Mouse (Mus musculus): ENCODE results near the gene Grxcr1. TPM values are rescaled to one million over a fixed set of nuclear protein-coding genes. Genes with fewer than 3 reads are reported as not detected.

Gene Grxcr1
- polyA plus RNA-seq, 1 experiment, result not detected

DNA sequence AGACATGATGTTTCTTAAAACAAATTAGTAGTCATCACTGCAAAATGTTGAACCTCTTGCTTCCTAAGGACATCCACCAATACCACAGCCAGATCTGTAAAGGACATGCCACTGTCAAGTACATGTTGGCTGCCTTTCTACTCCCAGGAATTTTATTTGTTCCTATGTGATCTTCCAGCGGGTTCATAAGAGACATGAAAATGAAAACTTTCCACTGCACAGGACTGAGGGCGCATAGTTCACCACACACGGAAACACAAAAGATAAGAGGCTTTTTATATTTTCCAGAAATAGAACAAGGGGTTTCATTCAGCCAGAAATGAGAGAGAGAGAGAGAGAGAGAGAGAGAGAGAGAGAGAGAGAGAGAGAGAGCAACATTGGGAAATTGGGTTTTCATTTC lies 20.1 kb upstream of the Grxcr1 start:
- no peaks in the 10 kb centered on the region for H3K27me3 ChIP-seq (ENCODE audit: control insufficient read depth, insufficient read depth, low read length)
- H3K4me3 ChIP-seq (ENCODE audit: extremely low read depth, insufficient read depth, insufficient read length), result no peak overlapping the region
- H3K4me1 ChIP-seq (ENCODE audit: control insufficient read depth, insufficient read depth, insufficient read length), result no peaks in the 10 kb centered on the region
- TF ChIP-seq POLR2A (IDR thresholded peaks at IDR 0.05; ENCODE audit: low read depth, low read length) (no peak), CTCF (IDR thresholded peaks at IDR 0.05; ENCODE audit: extremely low read depth, insufficient read depth, insufficient read length, insufficient replicate concordance) (no peak)
- DNase-seq (ENCODE audit: low read depth in 1 of 2, low spot score in 2 of 2), result no peak
- no peaks in the 10 kb centered on the region for H3K36me3 ChIP-seq (ENCODE audit: control insufficient read depth, insufficient read depth, low read length)
- WGBS, result 44% methylated on average over 3 of the region's 3 CpGs
- no peak overlapping the region for H3K27ac ChIP-seq (ENCODE audit: insufficient read depth, low read length)

DNA sequence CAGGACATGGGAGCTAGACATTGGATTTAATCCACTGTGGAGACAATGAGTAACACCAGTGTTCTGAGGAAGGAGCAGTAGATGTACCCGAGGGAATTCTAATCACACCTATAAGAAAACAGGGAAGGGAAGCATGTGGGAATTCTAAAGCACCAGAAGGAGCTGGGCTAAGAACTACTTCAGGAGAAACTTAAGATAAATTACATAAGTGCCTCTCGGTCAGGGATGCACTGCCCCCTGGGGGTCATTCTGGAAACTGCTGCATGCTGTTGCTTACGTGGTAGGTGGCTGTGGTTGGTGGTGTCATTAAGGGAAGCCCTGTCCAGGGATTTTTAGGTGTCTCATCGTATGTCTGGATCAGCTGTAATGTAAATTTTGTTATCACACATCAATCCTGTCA lies 19.0 kb upstream of the Grxcr1 start:
- no peak overlapping the region for H3K4me3 ChIP-seq (ENCODE audit: extremely low read depth, insufficient read depth, insufficient read length)
- no peaks in the 10 kb centered on the region for H3K36me3 ChIP-seq (ENCODE audit: control insufficient read depth, insufficient read depth, low read length)
- no peaks in the 10 kb centered on the region for H3K27me3 ChIP-seq (ENCODE audit: control insufficient read depth, insufficient read depth, low read length)
- no peaks in the 10 kb centered on the region for H3K4me1 ChIP-seq (ENCODE audit: control insufficient read depth, insufficient read depth, insufficient read length)
- no peak overlapping the region for H3K27ac ChIP-seq (ENCODE audit: insufficient read depth, low read length)
- TF ChIP-seq CTCF (IDR thresholded peaks at IDR 0.05; ENCODE audit: extremely low read depth, insufficient read depth, insufficient read length, insufficient replicate concordance) (peak; percentile 85; the same call in 1 of the 2 replicates), POLR2A (IDR thresholded peaks at IDR 0.05; ENCODE audit: low read depth, low read length) (no peak)
- WGBS, result 11% methylated on average over 4 of the region's 4 CpGs
- peak; percentile 27 to 72 for DNase-seq (ENCODE audit: low read depth in 1 of 2, low spot score in 2 of 2)

DNA sequence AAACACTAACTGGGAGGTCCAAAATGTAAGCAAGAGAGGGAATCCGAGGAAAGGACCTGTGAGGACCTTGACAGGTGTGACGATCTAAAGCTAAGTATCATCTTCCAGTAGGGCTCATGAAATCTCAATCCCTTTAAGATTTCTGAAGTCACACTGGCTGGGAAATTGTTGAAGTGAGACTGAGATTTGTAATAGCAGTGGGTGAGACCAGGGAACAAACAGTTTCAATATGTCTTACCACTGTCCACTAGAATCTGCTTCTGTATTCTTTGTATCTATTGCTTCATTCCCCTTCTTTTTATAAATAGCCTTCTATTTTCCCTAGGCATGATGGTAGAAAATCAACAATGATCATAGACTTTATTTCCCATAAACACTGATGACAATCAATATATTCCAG lies 10.8 kb upstream of the Grxcr1 start:
- no peak overlapping the region for H3K4me3 ChIP-seq (ENCODE audit: extremely low read depth, insufficient read depth, insufficient read length)
- 84% methylated on average over 2 of the region's 2 CpGs for WGBS
- H3K27ac ChIP-seq (ENCODE audit: insufficient read depth, low read length), result no peak overlapping the region
- no peaks in the 10 kb centered on the region for H3K27me3 ChIP-seq (ENCODE audit: control insufficient read depth, insufficient read depth, low read length)
- TF ChIP-seq CTCF (IDR thresholded peaks at IDR 0.05; ENCODE audit: extremely low read depth, insufficient read depth, insufficient read length, insufficient replicate concordance), result no peak
- no peak for TF ChIP-seq POLR2A (IDR thresholded peaks at IDR 0.05; ENCODE audit: low read depth, low read length)
- H3K4me1 ChIP-seq (ENCODE audit: control insufficient read depth, insufficient read depth, insufficient read length), result no peaks in the 10 kb centered on the region
- no peak for DNase-seq (ENCODE audit: low read depth in 1 of 2, low spot score in 2 of 2)
- no peaks in the 10 kb centered on the region for H3K36me3 ChIP-seq (ENCODE audit: control insufficient read depth, insufficient read depth, low read length)

DNA sequence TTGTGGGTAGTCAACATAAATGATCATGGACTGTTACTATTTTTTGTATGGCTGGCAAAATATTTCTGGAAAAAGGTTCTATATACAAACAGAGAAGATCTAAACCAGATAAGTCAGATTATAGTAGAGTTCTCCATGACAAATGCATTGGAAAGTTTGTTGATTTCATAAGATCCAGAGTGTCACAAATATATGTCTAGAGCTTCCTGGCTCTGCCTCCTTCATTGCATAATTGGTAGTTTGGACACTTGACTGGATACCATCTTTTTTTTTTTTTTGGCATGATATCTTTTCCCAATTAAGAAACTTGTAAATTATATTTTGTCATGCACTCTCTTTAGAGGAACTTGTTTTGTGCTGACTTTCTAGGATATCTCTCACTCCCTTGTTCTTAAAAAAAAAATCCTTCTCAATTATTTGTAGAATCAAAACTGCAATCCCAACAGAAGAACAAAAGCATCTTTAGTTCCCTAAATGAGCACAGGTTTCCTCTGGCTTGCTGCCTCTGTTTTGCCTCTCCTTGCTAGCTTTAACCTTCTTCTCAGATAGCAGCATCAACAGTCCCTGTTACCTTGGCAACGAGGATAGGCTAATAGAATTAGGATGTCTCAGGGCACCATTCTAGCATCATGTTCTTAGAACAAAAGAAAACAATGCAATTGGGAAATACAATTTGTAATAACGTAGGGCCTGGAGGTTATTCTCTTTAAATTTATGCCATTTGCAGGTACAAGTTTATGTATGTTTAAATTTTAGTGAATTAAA lies 4.8 kb upstream of the Grxcr1 start:
- no peak for DNase-seq (ENCODE audit: low read depth in 1 of 2, low spot score in 2 of 2)
- Histone ChIP-seq H3K4me3 (ENCODE audit: extremely low read depth, insufficient read depth, insufficient read length) (no peak overlapping the region), H3K4me1 (ENCODE audit: control insufficient read depth, insufficient read depth, insufficient read length) (no peaks in the 10 kb centered on the region; the same call in 1 of the 2 replicates), H3K27me3 (ENCODE audit: control insufficient read depth, insufficient read depth, low read length) (no peaks in the 10 kb centered on the region), H3K27ac (ENCODE audit: insufficient read depth, low read length) (no peak overlapping the region), H3K36me3 (ENCODE audit: control insufficient read depth, insufficient read depth, low read length) (no peaks in the 10 kb centered on the region)
- TF ChIP-seq CTCF (IDR thresholded peaks at IDR 0.05; ENCODE audit: extremely low read depth, insufficient read depth, insufficient read length, insufficient replicate concordance) (no peak), POLR2A (IDR thresholded peaks at IDR 0.05; ENCODE audit: low read depth, low read length) (no peak)
- WGBS, result 87% methylated on average over 2 of the region's 2 CpGs

DNA sequence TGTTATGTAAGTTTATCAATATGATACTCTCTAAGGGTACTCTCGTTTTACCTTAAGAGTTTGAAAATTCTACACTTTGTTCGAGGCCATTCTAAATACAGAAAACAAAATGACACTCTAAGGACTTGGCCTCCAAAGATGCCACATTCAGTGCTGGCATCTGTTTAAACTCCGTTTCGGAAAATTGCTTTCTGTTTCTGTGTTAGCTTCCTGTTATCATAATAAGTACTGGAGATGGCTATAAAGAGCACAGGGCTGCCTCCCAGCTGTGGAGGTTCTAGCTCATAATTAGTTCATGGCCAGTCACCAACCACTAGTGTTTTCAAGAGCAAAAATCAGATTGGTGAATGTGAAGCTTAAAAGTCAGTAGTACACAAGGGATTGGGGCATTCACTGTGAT lies 4.2 kb upstream of the Grxcr1 start:
- DNase-seq (ENCODE audit: low read depth in 1 of 2, low spot score in 2 of 2), result no peak
- WGBS, result 71% methylated on average over 4 of the region's 4 CpGs
- no peaks in the 10 kb centered on the region for H3K36me3 ChIP-seq (ENCODE audit: control insufficient read depth, insufficient read depth, low read length)

DNA sequence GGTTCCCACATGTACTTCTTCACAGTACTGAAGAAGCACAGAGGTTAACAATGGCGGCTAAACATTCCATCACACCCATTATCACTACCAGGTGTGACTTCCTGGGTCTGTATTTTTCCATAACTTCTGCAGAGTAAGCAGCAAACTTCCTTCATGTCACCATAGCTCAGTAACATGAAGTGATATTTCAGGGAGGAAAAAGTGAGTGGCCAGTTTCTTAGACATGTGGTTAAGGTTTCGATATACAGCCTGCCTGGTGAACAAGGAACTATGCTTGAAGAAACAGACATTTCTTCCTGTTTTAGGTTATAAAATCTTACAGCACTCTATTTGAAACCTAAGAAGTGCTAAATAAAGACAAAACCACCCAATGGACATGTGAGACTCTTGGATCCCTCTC lies 1.7 kb downstream of the Grxcr1 start:
- H3K27ac ChIP-seq (ENCODE audit: insufficient read depth, low read length), result no peak overlapping the region
- H3K4me1 ChIP-seq (ENCODE audit: control insufficient read depth, insufficient read depth, insufficient read length), result no peaks in the 10 kb centered on the region; the same call in 1 of the 2 replicates
- WGBS, result 19% methylated on average over 2 of the region's 2 CpGs
- TF ChIP-seq CTCF (IDR thresholded peaks at IDR 0.05; ENCODE audit: extremely low read depth, insufficient read depth, insufficient read length, insufficient replicate concordance) (no peak), POLR2A (IDR thresholded peaks at IDR 0.05; ENCODE audit: low read depth, low read length) (no peak)
- no peaks in the 10 kb centered on the region for H3K27me3 ChIP-seq (ENCODE audit: control insufficient read depth, insufficient read depth, low read length)
- DNase-seq (ENCODE audit: low read depth in 1 of 2, low spot score in 2 of 2), result peak in 1 of 2 experiments; percentile 55
- H3K4me3 ChIP-seq (ENCODE audit: extremely low read depth, insufficient read depth, insufficient read length), result no peak overlapping the region
- no peaks in the 10 kb centered on the region for H3K36me3 ChIP-seq (ENCODE audit: control insufficient read depth, insufficient read depth, low read length)

More for the DNA sequence above, 4.2 kb upstream of the Grxcr1 start:
- Histone ChIP-seq H3K4me1 (ENCODE audit: control insufficient read depth, insufficient read depth, insufficient read length) (no peaks in the 10 kb centered on the region; the same call in 1 of the 2 replicates), H3K27ac (ENCODE audit: insufficient read depth, low read length) (no peak overlapping the region), H3K4me3 (ENCODE audit: extremely low read depth, insufficient read depth, insufficient read length) (no peak overlapping the region), H3K27me3 (ENCODE audit: control insufficient read depth, insufficient read depth, low read length) (no peaks in the 10 kb centered on the region)
- TF ChIP-seq CTCF (IDR thresholded peaks at IDR 0.05; ENCODE audit: extremely low read depth, insufficient read depth, insufficient read length, insufficient replicate concordance) (no peak), POLR2A (IDR thresholded peaks at IDR 0.05; ENCODE audit: low read depth, low read length) (no peak)

DNA sequence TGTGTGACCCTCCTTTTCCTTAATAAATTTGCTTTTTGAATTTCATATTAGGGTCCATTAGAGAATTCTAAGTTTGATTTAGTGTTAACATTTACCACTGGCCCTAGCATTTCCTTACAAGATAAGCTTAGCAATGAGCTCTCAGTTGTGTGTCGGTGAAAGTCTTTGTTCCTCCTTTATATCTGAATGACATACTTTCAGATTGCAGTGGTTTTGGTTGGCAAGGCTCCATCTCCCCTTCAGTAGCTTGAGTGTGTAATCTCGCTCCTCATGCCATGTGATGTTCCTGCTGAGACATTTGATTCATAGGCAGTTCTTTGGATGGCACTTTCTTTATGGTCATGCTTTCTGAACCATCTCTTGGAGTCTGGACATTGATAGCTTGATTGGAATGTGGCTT lies 7.4 kb downstream of the Grxcr1 start:
- no peaks in the 10 kb centered on the region for H3K36me3 ChIP-seq (ENCODE audit: control insufficient read depth, insufficient read depth, low read length)

More for the DNA sequence above, 7.4 kb downstream of the Grxcr1 start:
- Histone ChIP-seq H3K4me3 (ENCODE audit: extremely low read depth, insufficient read depth, insufficient read length) (no peak overlapping the region), H3K27ac (ENCODE audit: insufficient read depth, low read length) (no peak overlapping the region), H3K4me1 (ENCODE audit: control insufficient read depth, insufficient read depth, insufficient read length) (no peaks in the 10 kb centered on the region), H3K27me3 (ENCODE audit: control insufficient read depth, insufficient read depth, low read length) (no peaks in the 10 kb centered on the region)
- WGBS, result 15% methylated on average over 2 of the region's 2 CpGs
- TF ChIP-seq POLR2A (IDR thresholded peaks at IDR 0.05; ENCODE audit: low read depth, low read length), result no peak
- no peak for TF ChIP-seq CTCF (IDR thresholded peaks at IDR 0.05; ENCODE audit: extremely low read depth, insufficient read depth, insufficient read length, insufficient replicate concordance)
- DNase-seq (ENCODE audit: low read depth in 1 of 2, low spot score in 2 of 2), result no peak
